Mouse (Mus musculus) limb, embryonic 11.5 days (tissue): ENCODE data around the gene Medag. TPM values are rescaled to one million over a fixed set of nuclear protein-coding genes. Genes with fewer than 3 reads are reported as not detected.
A peak's percentile ranks its signal among the peaks of the same experiment; 100 is the strongest.

ENCODE experiments used
- ATAC-seq: fragments of 200-750 bp; cut with Nextera tagmentation; 2 replicates; pipeline ENCODE4 v1.8.0; 2017; ENCODE audit warnings: low read depth; ENCODE audit not compliant: insufficient number of reproducible peaks, low FRiP score, low TSS enrichment
- DNase-seq: peaks from one replicate; pipeline ENCODE4 v3.0.0-alpha.2; 2015; ENCODE audit warnings: low spot score
- H3K27ac ChIP-seq: fragments of 300-500 bp; sonication (generic); replicated peaks from 2 replicates; pipeline ENCODE4 v1.5.1; 2014; ENCODE audit warnings: low read depth, mild to moderate bottlenecking, low read length
- H3K27me3 ChIP-seq: fragments of 300-500 bp; sonication (generic); 2 replicates; pipeline ENCODE4 v1.6.1; 2014; ENCODE audit warnings: mild to moderate bottlenecking, low read length, mixed read lengths; ENCODE audit not compliant: control insufficient read depth, insufficient read depth
- H3K36me3 ChIP-seq: fragments of 300-500 bp; sonication (generic); 2 replicates; pipeline ENCODE4 v1.6.1; 2014; ENCODE audit warnings: mild to moderate bottlenecking, low read length, moderate library complexity, mixed read lengths; ENCODE audit not compliant: control insufficient read depth, insufficient read depth
- H3K4me1 ChIP-seq: fragments of 300-500 bp; sonication (generic); 2 replicates; pipeline ENCODE4 v1.6.1; 2014; ENCODE audit warnings: low read length, mixed read lengths; ENCODE audit not compliant: control insufficient read depth, insufficient read depth
- H3K4me2 ChIP-seq: fragments of 300-500 bp; sonication (generic); 2 replicates; pipeline ENCODE4 v1.6.1; 2014; ENCODE audit warnings: low read depth, mild to moderate bottlenecking, moderate library complexity; ENCODE audit not compliant: severe bottlenecking
- H3K4me3 ChIP-seq: fragments of 300-500 bp; sonication (generic); 2 replicates; pipeline ENCODE4 v1.5.1; 2014; ENCODE audit warnings: low read depth, low read length
- H3K9ac ChIP-seq: fragments of 300-500 bp; sonication (generic); 2 replicates; pipeline ENCODE4 v1.6.1; 2014; ENCODE audit warnings: mild to moderate bottlenecking, low read length
- H3K9me3 ChIP-seq: fragments of 300-500 bp; sonication (generic); 2 replicates; pipeline ENCODE4 v1.6.1; 2016; ENCODE audit warnings: low read length; ENCODE audit not compliant: control insufficient read depth
- WGBS: fragments of 180-500 bp; shearing (Covaris S2); extraction: QIAGEN DNeasy Blood & Tissue Kit; methylation state at CpG from one replicate; pipeline ENCODE4 v1.1.7; 2014; 5-methylcytosine and 5-hydroxymethylcytosine counted together
- polyA plus RNA-seq: library from polyadenylated mRNA; unstranded; fragments of >200 nt; fragmentation: Nextera tagmentation; extraction: Ambion mirVana; gene quantifications from 2 replicates; pipeline ENCODE4 v1.2.1, GENCODE M21; 2014

Medag gene
- polyA plus RNA-seq, 1 experiment from 2014 or later: 0.32 TPM

GRCm38 (mm10) chr5:149372018-149372417 lies 39.5 kb upstream of the Medag start:
- H3K9me3 ChIP-seq: no peaks in the 10 kb centered on the region
- no peak overlapping the region for H3K4me2 ChIP-seq
- no peak overlapping the region for H3K27ac ChIP-seq
- ATAC-seq: no peak
- H3K9ac ChIP-seq: no peak overlapping the region
- H3K36me3 ChIP-seq: no peaks in the 10 kb centered on the region
- H3K4me1 ChIP-seq: peaks cover 13% of the 10 kb centered on the region
- H3K4me3 ChIP-seq: no peak overlapping the region
- no peak for DNase-seq
- H3K27me3 ChIP-seq: no peaks in the 10 kb centered on the region
- 85% methylated on average over 8 of the region's 8 CpGs for WGBS

DNA sequence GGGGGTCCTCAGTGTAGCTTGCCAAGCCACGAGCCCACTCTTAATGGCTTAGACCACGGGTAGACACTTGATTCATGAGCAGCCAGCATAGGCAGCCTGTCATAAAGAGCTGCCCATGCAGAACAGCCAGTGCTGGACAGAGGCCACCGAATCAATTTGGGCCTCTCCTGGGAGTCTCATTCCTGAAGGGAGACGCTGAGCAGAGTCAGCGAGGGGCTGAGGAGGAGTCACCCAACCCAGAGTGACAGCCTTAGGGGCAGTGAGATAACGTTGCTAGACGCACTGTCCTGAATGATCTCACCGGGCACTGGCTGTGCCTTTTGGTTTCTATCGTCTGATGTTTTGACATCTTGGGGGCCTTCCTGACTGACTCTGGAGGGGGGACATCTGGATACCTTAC lies 38.3 kb upstream of the Medag start:
- DNase-seq (no peak), ATAC-seq (no peak)
- no peak overlapping the region for H3K9ac ChIP-seq
- no peak overlapping the region for H3K4me3 ChIP-seq
- peaks cover 10% of the 10 kb centered on the region for H3K4me1 ChIP-seq
- no peaks in the 10 kb centered on the region for H3K36me3 ChIP-seq
- H3K9me3 ChIP-seq: no peaks in the 10 kb centered on the region
- 22% methylated on average over 9 of the region's 9 CpGs for WGBS
- H3K27me3 ChIP-seq: no peaks in the 10 kb centered on the region
- H3K4me2 ChIP-seq: no peak overlapping the region
- H3K27ac ChIP-seq: no peak overlapping the region

DNA sequence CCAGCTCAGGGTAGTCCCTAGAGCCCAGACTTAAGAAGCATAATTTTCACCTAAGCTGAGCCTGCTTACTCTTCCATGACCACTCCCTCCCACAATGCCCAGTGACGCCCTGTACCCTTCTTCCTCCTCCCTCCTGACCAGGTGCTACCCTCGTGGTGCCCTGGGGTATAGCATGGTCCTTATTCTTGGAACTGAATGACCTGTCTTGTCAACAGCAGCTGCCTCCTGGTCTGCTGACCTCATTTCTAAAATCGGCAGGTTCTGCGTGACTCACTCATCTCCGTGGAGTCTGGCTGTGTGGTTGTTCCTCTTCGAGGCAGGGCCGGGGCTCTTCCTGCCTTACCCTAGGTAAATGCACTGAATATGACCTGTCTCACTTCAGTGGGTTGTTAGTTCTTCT lies 37.5 kb upstream of the Medag start:
- no peaks in the 10 kb centered on the region for H3K9me3 ChIP-seq
- DNase-seq (no peak), ATAC-seq (no peak)
- H3K36me3 ChIP-seq: no peaks in the 10 kb centered on the region
- H3K4me3 ChIP-seq: no peak overlapping the region
- no peak overlapping the region for H3K27ac ChIP-seq
- WGBS: 78% methylated on average over 7 of the region's 7 CpGs
- H3K4me1 ChIP-seq: peaks cover 3% of the 10 kb centered on the region
- no peaks in the 10 kb centered on the region for H3K27me3 ChIP-seq
- H3K9ac ChIP-seq: no peak overlapping the region
- H3K4me2 ChIP-seq: no peak overlapping the region

- Histone ChIP-seq H3K9ac (0 out of 2 replicates have a peak overlapping the region, but pooled peaks have one; percentile 9), H3K4me3 (no peak overlapping the region), H3K4me2 (no peak overlapping the region), H3K27ac (no peak overlapping the region), H3K27me3 (no peaks in the 10 kb centered on the region), H3K9me3 (no peaks in the 10 kb centered on the region), H3K36me3 (no peaks in the 10 kb centered on the region), H3K4me1 (no peaks in the 10 kb centered on the region; the same call in 1 of the 2 replicates)
- ATAC-seq (no peak), DNase-seq (no peak)
- 42% methylated on average over 14 of the region's 14 CpGs for WGBS
These were observed 36.3 kb upstream of the Medag start for GRCm38 (mm10) chr5:149375074-149375888.

DNA sequence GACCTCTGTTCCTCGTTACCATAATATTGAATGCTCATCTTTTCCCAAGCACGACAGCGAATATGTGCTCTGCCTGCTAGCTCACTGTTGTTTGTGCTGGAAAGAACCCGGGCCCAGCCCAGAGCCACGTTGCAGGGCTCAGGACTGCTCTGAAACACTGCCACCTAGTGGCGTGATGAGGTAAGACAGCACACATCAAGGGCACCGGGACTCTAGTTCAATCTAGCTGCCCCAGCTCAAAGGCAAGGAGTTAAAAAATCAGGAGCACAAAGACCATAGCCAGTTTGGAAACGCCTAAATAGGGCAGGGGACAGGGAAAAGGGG lies 35.7 kb upstream of the Medag start:
- no peak overlapping the region for H3K4me3 ChIP-seq
- no peaks in the 10 kb centered on the region for H3K9me3 ChIP-seq
- 0 out of 2 replicates have a peak overlapping the region, but pooled peaks have one; percentile 9 for H3K9ac ChIP-seq
- WGBS: under 1% methylated on average over 8 of the region's 8 CpGs
- no peak overlapping the region for H3K4me2 ChIP-seq
- no peaks in the 10 kb centered on the region for H3K36me3 ChIP-seq
- peak; percentile 97 for DNase-seq
- ATAC-seq: peak; percentile 65; the same call in 1 of the 2 replicates
- no peaks in the 10 kb centered on the region for H3K27me3 ChIP-seq
- no peak overlapping the region for H3K27ac ChIP-seq
- no peaks in the 10 kb centered on the region; the same call in 1 of the 2 replicates for H3K4me1 ChIP-seq

DNA sequence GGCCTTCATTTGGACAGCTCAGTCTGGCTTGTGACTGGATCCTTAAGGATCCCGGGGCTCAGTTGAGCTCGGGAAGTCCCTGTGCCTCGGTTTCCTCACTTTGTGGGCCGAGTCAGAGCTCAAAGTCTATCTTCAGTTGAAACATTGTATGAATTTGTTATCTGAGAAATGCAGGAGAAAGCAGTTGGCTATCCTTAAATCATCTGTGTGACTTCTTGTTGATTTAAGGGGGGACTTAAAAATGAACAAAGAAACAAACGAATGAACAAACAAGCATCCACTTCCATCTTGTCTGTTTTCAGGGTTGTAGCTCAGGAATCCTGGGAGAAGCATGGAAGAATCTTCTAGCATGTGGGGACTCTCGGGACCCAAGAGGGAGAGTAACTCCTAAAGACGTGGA lies 35.2 kb upstream of the Medag start:
- Histone ChIP-seq H3K9ac (no peak overlapping the region), H3K4me2 (no peak overlapping the region), H3K4me3 (no peak overlapping the region), H3K4me1 (no peaks in the 10 kb centered on the region; the same call in 1 of the 2 replicates), H3K27ac (no peak overlapping the region), H3K36me3 (no peaks in the 10 kb centered on the region), H3K9me3 (no peaks in the 10 kb centered on the region), H3K27me3 (no peaks in the 10 kb centered on the region)
- ATAC-seq (no peak), DNase-seq (no peak)
- WGBS: 83% methylated on average over 7 of the region's 7 CpGs

- no peaks in the 10 kb centered on the region for H3K9me3 ChIP-seq
- ATAC-seq (no peak), DNase-seq (no peak)
- H3K27me3 ChIP-seq: no peaks in the 10 kb centered on the region
- H3K4me2 ChIP-seq: no peak overlapping the region
- no peaks in the 10 kb centered on the region; the same call in 1 of the 2 replicates for H3K4me1 ChIP-seq
- WGBS: 25% methylated on average over 6 of the region's 6 CpGs
- no peak overlapping the region for H3K4me3 ChIP-seq
- H3K9ac ChIP-seq: no peak overlapping the region
- H3K36me3 ChIP-seq: no peaks in the 10 kb centered on the region
- no peak overlapping the region for H3K27ac ChIP-seq
These were observed 34.3 kb upstream of the Medag start for GRCm38 (mm10) chr5:149377253-149377652.

- H3K4me3 ChIP-seq: no peak overlapping the region
- ATAC-seq (no peak), DNase-seq (no peak)
- H3K9me3 ChIP-seq: no peaks in the 10 kb centered on the region
- H3K9ac ChIP-seq: no peak overlapping the region
- no peak overlapping the region for H3K4me2 ChIP-seq
- no peaks in the 10 kb centered on the region for H3K27me3 ChIP-seq
- H3K4me1 ChIP-seq: no peaks in the 10 kb centered on the region; the same call in 1 of the 2 replicates
- no peaks in the 10 kb centered on the region for H3K36me3 ChIP-seq
- WGBS: 66% methylated on average over 7 of the region's 7 CpGs
- no peak overlapping the region for H3K27ac ChIP-seq
These were observed 33.0 kb upstream of the Medag start for GRCm38 (mm10) chr5:149378566-149378965.
